Mouse (Mus musculus): ENCODE measurements around the gene Col6a1. TPM values are rescaled to one million over a fixed set of nuclear protein-coding genes. Genes with fewer than 3 reads are reported as not detected.
A peak's percentile ranks its signal among the peaks of the same experiment; 100 is the strongest.

Col6a1 gene
- polyA plus RNA-seq, 1 experiment = 90.2 TPM

DNA sequence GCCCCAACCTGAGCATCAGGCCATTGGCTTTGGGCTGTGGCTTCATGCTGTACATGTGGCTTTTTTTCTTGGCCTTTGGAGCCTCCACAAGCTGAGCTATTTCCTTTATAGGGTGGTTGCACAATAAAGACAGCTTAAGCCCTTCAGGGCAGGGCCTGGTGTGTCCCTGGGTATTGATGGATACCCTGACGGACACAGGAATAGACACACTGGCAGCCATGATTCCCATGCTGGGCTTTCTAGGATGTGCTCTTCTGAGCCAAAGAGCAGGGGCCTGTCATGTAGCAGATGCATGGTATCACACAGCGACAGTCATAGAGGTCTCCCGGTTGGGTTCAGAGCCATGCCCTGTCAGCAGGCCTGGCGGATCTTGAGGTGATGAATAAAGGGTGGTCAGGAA is 898 bp upstream of the Col6a1 start:
- H3K27ac ChIP-seq (ENCODE audit: insufficient read depth, low read length) = no peak overlapping the region
- no peak overlapping the region for H3K4me3 ChIP-seq (ENCODE audit: insufficient read depth, low read length)
- peaks cover 3% of the 10 kb centered on the region for H3K4me1 ChIP-seq (ENCODE audit: control insufficient read depth, insufficient read depth, low read length)
- TF ChIP-seq POLR2A (IDR thresholded peaks at IDR 0.05; ENCODE audit: extremely low read depth, insufficient read depth, low read length) = no peak
- TF ChIP-seq CTCF (IDR thresholded peaks at IDR 0.05; ENCODE audit: extremely low read depth, insufficient read depth, low read length) = no peak

DNA sequence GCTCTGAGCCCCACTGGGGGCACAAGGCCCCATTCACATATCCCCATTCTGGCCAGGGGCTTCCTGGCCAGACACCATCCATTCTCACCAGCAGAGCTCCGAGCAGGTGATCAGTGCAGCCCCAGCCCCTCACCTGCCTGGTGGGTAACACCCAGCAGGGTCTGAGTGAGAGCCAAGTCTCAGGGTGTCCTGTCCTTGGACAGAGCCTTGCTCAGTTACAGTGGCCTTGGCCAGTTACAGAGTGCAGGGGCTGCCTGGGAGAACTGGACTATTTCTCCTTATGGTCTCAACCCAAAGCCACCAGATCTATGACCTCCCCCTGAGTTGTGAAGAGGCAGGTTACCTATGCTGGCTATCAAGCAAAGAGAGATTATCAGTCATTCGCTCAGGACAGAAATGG is 871 bp downstream of the Col6a1 start:
- Histone ChIP-seq H3K4me1 (ENCODE audit: control insufficient read depth, insufficient read depth, low read length) (no peaks in the 10 kb centered on the region; the same call in 1 of the 2 replicates), H3K4me3 (ENCODE audit: insufficient read depth, low read length) (peak overlapping the region; percentile 37; the same call in 1 of the 2 replicates), H3K27ac (ENCODE audit: insufficient read depth, low read length) (no peak overlapping the region)
- TF ChIP-seq CTCF (IDR thresholded peaks at IDR 0.05; ENCODE audit: extremely low read depth, insufficient read depth, low read length) = no peak
- TF ChIP-seq POLR2A (IDR thresholded peaks at IDR 0.05; ENCODE audit: extremely low read depth, insufficient read depth, low read length) = no peak

DNA sequence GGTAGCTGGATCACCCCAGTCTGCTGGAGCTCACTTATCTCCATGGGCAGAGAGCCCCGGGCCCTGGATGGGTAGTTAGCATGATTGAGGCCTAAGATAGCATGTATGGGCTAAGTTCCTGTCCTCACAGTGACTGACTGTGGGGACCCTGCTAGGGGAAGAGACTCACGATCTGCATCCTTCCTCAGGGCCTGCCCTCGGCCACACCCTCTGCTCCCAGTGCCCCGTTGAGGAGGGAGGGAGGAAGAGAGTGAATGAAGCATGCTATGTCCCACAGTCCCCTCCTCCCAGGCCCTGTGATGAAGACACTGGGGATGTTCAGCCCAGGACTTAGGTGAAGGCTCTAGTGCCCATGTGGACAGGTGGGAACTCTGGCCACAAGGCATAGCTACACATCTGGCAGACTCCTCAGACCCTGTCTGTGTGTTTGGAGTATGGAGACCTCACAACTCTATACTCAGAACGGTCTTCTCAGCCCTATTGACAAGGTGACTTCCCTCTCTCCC is 1.7 kb downstream of the Col6a1 start:
- no peaks in the 10 kb centered on the region for H3K4me1 ChIP-seq (ENCODE audit: control insufficient read depth, insufficient read depth, low read length)
- H3K27ac ChIP-seq (ENCODE audit: insufficient read depth, low read length) = no peak overlapping the region
- no peak overlapping the region; the same call in 1 of the 2 replicates for H3K4me3 ChIP-seq (ENCODE audit: insufficient read depth, low read length)
- no peak for TF ChIP-seq POLR2A (IDR thresholded peaks at IDR 0.05; ENCODE audit: extremely low read depth, insufficient read depth, low read length)
- TF ChIP-seq CTCF (IDR thresholded peaks at IDR 0.05; ENCODE audit: extremely low read depth, insufficient read depth, low read length) = no peak

GRCm38 (mm10) chr10:76722751-76723450 is 3.1 kb downstream of the Col6a1 start:
- Histone ChIP-seq H3K27ac (ENCODE audit: insufficient read depth, low read length) (no peak overlapping the region), H3K4me3 (ENCODE audit: insufficient read depth, low read length) (no peak overlapping the region), H3K4me1 (ENCODE audit: control insufficient read depth, insufficient read depth, low read length) (no peaks in the 10 kb centered on the region)
- no peak for TF ChIP-seq POLR2A (IDR thresholded peaks at IDR 0.05; ENCODE audit: extremely low read depth, insufficient read depth, low read length)
- TF ChIP-seq CTCF (IDR thresholded peaks at IDR 0.05; ENCODE audit: extremely low read depth, insufficient read depth, low read length) = no peak

GRCm38 (mm10) chr10:76721746-76722145 is 4.2 kb downstream of the Col6a1 start:
- TF ChIP-seq POLR2A (IDR thresholded peaks at IDR 0.05; ENCODE audit: extremely low read depth, insufficient read depth, low read length) = no peak
- TF ChIP-seq CTCF (IDR thresholded peaks at IDR 0.05; ENCODE audit: extremely low read depth, insufficient read depth, low read length) = no peak
- Histone ChIP-seq H3K27ac (ENCODE audit: insufficient read depth, low read length) (no peak overlapping the region), H3K4me3 (ENCODE audit: insufficient read depth, low read length) (no peak overlapping the region), H3K4me1 (ENCODE audit: control insufficient read depth, insufficient read depth, low read length) (no peaks in the 10 kb centered on the region)

- Histone ChIP-seq H3K4me1 (ENCODE audit: control insufficient read depth, insufficient read depth, low read length) (no peaks in the 10 kb centered on the region), H3K4me3 (ENCODE audit: insufficient read depth, low read length) (no peak overlapping the region), H3K27ac (ENCODE audit: insufficient read depth, low read length) (no peak overlapping the region)
- no peak for TF ChIP-seq CTCF (IDR thresholded peaks at IDR 0.05; ENCODE audit: extremely low read depth, insufficient read depth, low read length)
- no peak for TF ChIP-seq POLR2A (IDR thresholded peaks at IDR 0.05; ENCODE audit: extremely low read depth, insufficient read depth, low read length)
Observed at GRCm38 (mm10) chr10:76721216-76721615, 4.8 kb downstream of the Col6a1 start.

GRCm38 (mm10) chr10:76717631-76718030 is 8.3 kb downstream of the Col6a1 start:
- no peak for TF ChIP-seq POLR2A (IDR thresholded peaks at IDR 0.05; ENCODE audit: extremely low read depth, insufficient read depth, low read length)
- no peak for TF ChIP-seq CTCF (IDR thresholded peaks at IDR 0.05; ENCODE audit: extremely low read depth, insufficient read depth, low read length)
- Histone ChIP-seq H3K4me1 (ENCODE audit: control insufficient read depth, insufficient read depth, low read length) (no peaks in the 10 kb centered on the region), H3K4me3 (ENCODE audit: insufficient read depth, low read length) (no peak overlapping the region), H3K27ac (ENCODE audit: insufficient read depth, low read length) (no peak overlapping the region)

- no peak for TF ChIP-seq POLR2A (IDR thresholded peaks at IDR 0.05; ENCODE audit: extremely low read depth, insufficient read depth, low read length)
- no peak for TF ChIP-seq CTCF (IDR thresholded peaks at IDR 0.05; ENCODE audit: extremely low read depth, insufficient read depth, low read length)
- Histone ChIP-seq H3K4me1 (ENCODE audit: control insufficient read depth, insufficient read depth, low read length) (no peaks in the 10 kb centered on the region), H3K27ac (ENCODE audit: insufficient read depth, low read length) (no peak overlapping the region), H3K4me3 (ENCODE audit: insufficient read depth, low read length) (no peak overlapping the region)
Observed at GRCm38 (mm10) chr10:76717026-76717425, 8.9 kb downstream of the Col6a1 start.

DNA sequence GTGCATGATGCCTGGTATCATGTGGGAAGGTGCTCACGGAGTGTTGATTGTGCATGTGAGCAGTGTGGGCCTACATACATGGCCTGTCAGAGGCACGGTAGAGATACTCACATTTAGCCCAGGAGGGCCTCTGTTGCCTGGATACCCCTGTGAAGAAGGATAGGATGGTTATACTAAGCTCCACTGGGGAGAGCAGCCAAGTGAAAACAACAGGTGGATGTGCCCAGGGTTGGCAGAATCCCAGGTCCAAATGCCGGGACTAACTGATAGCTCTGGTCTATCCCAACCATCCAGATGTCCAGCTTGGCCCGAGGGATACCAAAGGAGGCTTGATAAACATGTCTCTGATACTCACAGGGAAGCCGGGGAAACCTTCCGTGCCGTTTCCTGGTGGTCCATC is 11.7 kb downstream of the Col6a1 start:
- Histone ChIP-seq H3K4me1 (ENCODE audit: control insufficient read depth, insufficient read depth, low read length) (no peaks in the 10 kb centered on the region), H3K4me3 (ENCODE audit: insufficient read depth, low read length) (no peak overlapping the region), H3K27ac (ENCODE audit: insufficient read depth, low read length) (no peak overlapping the region)
- no peak for TF ChIP-seq CTCF (IDR thresholded peaks at IDR 0.05; ENCODE audit: extremely low read depth, insufficient read depth, low read length)
- TF ChIP-seq POLR2A (IDR thresholded peaks at IDR 0.05; ENCODE audit: extremely low read depth, insufficient read depth, low read length) = no peak

GRCm38 (mm10) chr10:76712500-76712899 is 13.5 kb downstream of the Col6a1 start:
- Histone ChIP-seq H3K27ac (ENCODE audit: insufficient read depth, low read length) (no peak overlapping the region), H3K4me1 (ENCODE audit: control insufficient read depth, insufficient read depth, low read length) (no peaks in the 10 kb centered on the region), H3K4me3 (ENCODE audit: insufficient read depth, low read length) (no peak overlapping the region)
- TF ChIP-seq CTCF (IDR thresholded peaks at IDR 0.05; ENCODE audit: extremely low read depth, insufficient read depth, low read length) (no peak), POLR2A (IDR thresholded peaks at IDR 0.05; ENCODE audit: extremely low read depth, insufficient read depth, low read length) (no peak)

Data from cortical plate, adult 2 months (tissue).